Mouse (Mus musculus) CH12.LX (cell line): ENCODE measurements around the gene Kcnh7.

Experiments
- CHD1 ChIP-seq: IDR thresholded peaks from 2 replicates; pipeline ENCODE4 v1.6.1; 2012; ENCODE audit warnings: low read depth, low read length, improper control_type of control experiment, inconsistent platforms
- CHD2 ChIP-seq: IDR thresholded peaks from 2 replicates; pipeline ENCODE4 v1.6.1; 2011; ENCODE audit warnings: low read length, improper control_type of control experiment
- CTCF ChIP-seq, 2 experiments: IDR thresholded peaks in 1 of 2; conservative IDR thresholded peaks in 1 of 2; 2 replicates each; pipeline ENCODE4 v1.5.1; 2011 to 2012; ENCODE audit warnings: low read depth in 2 of 2, low read length in 2 of 2, improper control_type of control experiment in 1 of 2, inconsistent platforms in 1 of 2, mild to moderate bottlenecking in 1 of 2, moderate library complexity in 1 of 2
- EP300 ChIP-seq: IDR thresholded peaks from 2 replicates; pipeline ENCODE4 v1.6.1; 2011; ENCODE audit warnings: low read length, improper control_type of control experiment
- HCFC1 ChIP-seq: IDR thresholded peaks from 2 replicates; pipeline ENCODE4 v1.6.1; 2012; ENCODE audit warnings: low read depth, mild to moderate bottlenecking, inconsistent platforms, low read length, improper control_type of control experiment
- JUND ChIP-seq: conservative IDR thresholded peaks from 2 replicates; pipeline ENCODE4 v1.6.1; 2011; ENCODE audit warnings: low read depth, low read length, improper control_type of control experiment
- POLR2A ChIP-seq: IDR thresholded peaks from 2 replicates; pipeline ENCODE4 v1.6.1; 2011; ENCODE audit warnings: low read depth, mild to moderate bottlenecking, improper control_type of control experiment, low read length
- RCOR1 ChIP-seq: conservative IDR thresholded peaks from 2 replicates; pipeline ENCODE4 v1.6.1; 2012; ENCODE audit warnings: low read depth, mild to moderate bottlenecking, inconsistent platforms, low read length, improper control_type of control experiment
- USF2 ChIP-seq: conservative IDR thresholded peaks from 2 replicates; pipeline ENCODE4 v1.6.1; 2011; ENCODE audit warnings: low read depth, low read length, improper control_type of control experiment
- ZC3H11A ChIP-seq: IDR thresholded peaks from 2 replicates; pipeline ENCODE4 v1.6.1; 2012; ENCODE audit warnings: low read depth, mild to moderate bottlenecking, inconsistent platforms, low read length, improper control_type of control experiment
- ZKSCAN1 ChIP-seq: IDR thresholded peaks from 2 replicates; pipeline ENCODE4 v1.6.1; 2012; ENCODE audit warnings: low read depth, inconsistent platforms, low read length, improper control_type of control experiment, borderline replicate concordance

DNA sequence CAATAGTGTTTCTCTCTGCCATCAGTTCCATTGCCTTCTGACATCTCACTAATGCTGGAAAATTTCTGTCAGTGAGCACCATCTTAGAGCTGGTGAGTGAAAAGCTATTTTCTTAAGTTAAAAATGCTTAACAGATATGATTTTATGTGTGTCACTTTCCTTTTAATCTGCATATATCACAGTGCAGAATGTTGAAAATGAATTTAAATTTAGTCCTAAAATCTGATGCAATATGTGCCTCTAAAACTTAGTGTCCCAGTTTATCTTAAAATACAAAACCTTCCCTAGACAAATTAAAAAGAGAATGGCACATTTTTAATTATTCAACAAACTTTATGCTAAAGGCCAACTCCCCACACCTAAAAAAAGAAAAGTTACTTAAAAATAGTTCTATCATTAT lies 30.4 kb downstream of the Kcnh7 start:
- TF ChIP-seq HCFC1 (no peak), CTCF (conservative IDR thresholded peaks at IDR 0.05 in 1 of 2, IDR thresholded peaks at IDR 0.05 in 1 of 2; ENCODE audit: low read depth in 2 of 2, low read length in 2 of 2) (no peak), ZKSCAN1 (no peak), USF2 (no peak), POLR2A (no peak), CHD1 (no peak), CHD2 (no peak), EP300 (no peak), JUND (no peak), RCOR1 (no peak), ZC3H11A (no peak)
